Mouse (Mus musculus) ES-E14 (cell line): ENCODE data around the gene Syt13.

ENCODE experiments used
- CHD2 ChIP-seq: IDR thresholded peaks from 2 replicates; pipeline ENCODE4 v1.6.1; 2014; ENCODE audit warnings: mild to moderate bottlenecking, low read depth, low read length, inconsistent platforms
- MAFK ChIP-seq: IDR thresholded peaks from 2 replicates; pipeline ENCODE4 v1.6.1; 2014; ENCODE audit warnings: mild to moderate bottlenecking, low read depth, low read length, inconsistent platforms; ENCODE audit not compliant: insufficient read depth
- ZC3H11A ChIP-seq: IDR thresholded peaks from 2 replicates; pipeline ENCODE4 v1.6.1; 2012; ENCODE audit warnings: low read depth, mild to moderate bottlenecking, inconsistent platforms, low read length, borderline replicate concordance
- ZNF384 ChIP-seq: IDR thresholded peaks from 2 replicates; pipeline ENCODE4 v1.6.1; 2012; ENCODE audit warnings: low read depth, low read length, inconsistent platforms

DNA sequence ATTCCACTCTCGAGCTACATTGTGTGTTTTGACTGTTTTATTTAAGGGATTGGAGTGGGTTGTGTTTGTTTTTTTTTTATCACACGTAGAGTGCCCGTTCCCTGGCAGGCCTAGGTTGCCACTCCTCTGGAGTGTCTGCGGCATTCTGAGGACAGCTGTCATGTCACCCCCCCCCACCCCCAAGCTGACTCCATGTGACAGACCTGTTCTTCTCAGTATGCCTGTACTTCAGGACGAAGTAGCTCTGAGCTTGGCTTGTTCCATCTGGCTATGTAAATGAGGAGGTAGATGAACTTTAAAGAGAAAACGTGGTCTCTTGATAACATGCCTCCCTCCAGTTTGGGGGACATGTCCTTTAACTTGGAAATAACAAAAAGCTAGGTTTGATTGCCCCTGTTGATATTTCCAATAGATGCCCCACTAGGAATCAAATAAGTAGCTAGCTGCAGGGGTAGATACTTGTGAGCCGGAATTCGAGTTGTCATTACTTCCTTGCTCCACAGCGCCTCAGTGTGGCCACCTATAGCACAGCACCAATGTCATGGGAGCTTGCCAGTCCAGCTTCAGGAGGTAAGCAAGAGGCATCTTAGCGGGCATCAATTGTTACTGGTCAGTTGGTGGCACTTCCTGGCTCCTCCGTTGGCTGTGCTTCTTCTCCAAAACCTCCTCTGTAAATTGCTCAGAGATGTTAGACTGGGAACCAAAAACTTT lies 39.7 kb downstream of the Syt13 start:
- TF ChIP-seq ZC3H11A (peak; percentile 76), MAFK (no peak), CHD2 (no peak), ZNF384 (no peak)
